Mouse (Mus musculus) bone marrow, adult 2 months (tissue): ENCODE results near the gene Coq6.

Experiments used
- CTCF ChIP-seq: fragments of 200-500 bp; IDR thresholded peaks from 2 replicates; pipeline ENCODE4 v1.5.1; 2011; ENCODE audit warnings: low read length, control low read depth; ENCODE audit not compliant: control insufficient read depth, insufficient read depth
- POLR2A ChIP-seq: fragments of 200-500 bp; IDR thresholded peaks from 2 replicates; pipeline ENCODE4 v1.6.1; 2011; ENCODE audit warnings: low read depth, mild to moderate bottlenecking, control low read depth, low read length, borderline replicate concordance; ENCODE audit not compliant: control insufficient read depth

- TF ChIP-seq CTCF (no peak), POLR2A (no peak)
Observed at GRCm38 (mm10) chr12:84364291-84364690, 2.8 kb downstream of the Coq6 start.
